Mouse (Mus musculus) olfactory bulb, adult 2 months (tissue): Measurements from ENCODE around the gene E130308A19Rik.

ENCODE experiments used
- CTCF ChIP-seq: fragments of 200-500 bp; IDR thresholded peaks from 2 replicates; pipeline ENCODE4 v1.5.1; 2012; ENCODE audit warnings: low read depth, mild to moderate bottlenecking, low read length, moderate library complexity; ENCODE audit not compliant: insufficient read depth
- POLR2A ChIP-seq: fragments of 200-500 bp; IDR thresholded peaks from 2 replicates; pipeline ENCODE4 v1.6.1; 2012; ENCODE audit warnings: mild to moderate bottlenecking, low read depth, low read length, moderate library complexity; ENCODE audit not compliant: insufficient read depth

- TF ChIP-seq CTCF (no peak), POLR2A (no peak)
Observed at GRCm38 (mm10) chr4:59789015-59789414, 163.0 kb downstream of the E130308A19Rik start.
